Mouse (Mus musculus) brain, adult 10 weeks (tissue): ENCODE results near the gene Ppig. TPM values are rescaled to one million over a fixed set of nuclear protein-coding genes. Genes with fewer than 3 reads are reported as not detected.

ENCODE experiments used
- polyA plus RNA-seq: library from polyadenylated mRNA; stranded (reverse); fragments of 350-450 nt; fragmentation: Illumina TruSeq; extraction: RNeasy Lipid Tissue Mini Kit (QIAGEN cat#74804); gene quantifications from one replicate; pipeline ENCODE4 v1.2.3, GENCODE M21; 2015; ENCODE audit warnings: low read depth, low replicate concordance

The Ppig gene
- polyA plus RNA-seq = 36.6 TPM

DNA sequence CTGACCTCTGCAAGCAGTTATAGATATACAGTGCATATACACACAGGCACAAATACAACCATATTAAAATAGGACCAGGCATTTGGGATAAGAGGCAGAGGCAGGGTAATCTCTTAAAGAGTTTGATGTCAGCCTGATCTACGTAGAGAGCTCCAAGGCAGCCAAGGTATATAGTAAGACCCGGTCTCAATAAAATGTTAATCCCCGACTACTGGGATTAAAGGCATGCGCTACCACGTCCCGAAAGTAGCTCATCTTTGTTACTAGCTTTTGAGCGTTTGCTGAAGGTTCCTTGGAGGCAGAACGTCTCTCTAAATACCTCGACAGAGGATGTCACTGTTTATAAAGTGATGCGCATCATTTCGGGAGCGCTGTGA, at the start of gene Ppig:
Gene Ppig (plus strand): TSS at position 273 of the 377 bp plus-strand sequence.

DNA sequence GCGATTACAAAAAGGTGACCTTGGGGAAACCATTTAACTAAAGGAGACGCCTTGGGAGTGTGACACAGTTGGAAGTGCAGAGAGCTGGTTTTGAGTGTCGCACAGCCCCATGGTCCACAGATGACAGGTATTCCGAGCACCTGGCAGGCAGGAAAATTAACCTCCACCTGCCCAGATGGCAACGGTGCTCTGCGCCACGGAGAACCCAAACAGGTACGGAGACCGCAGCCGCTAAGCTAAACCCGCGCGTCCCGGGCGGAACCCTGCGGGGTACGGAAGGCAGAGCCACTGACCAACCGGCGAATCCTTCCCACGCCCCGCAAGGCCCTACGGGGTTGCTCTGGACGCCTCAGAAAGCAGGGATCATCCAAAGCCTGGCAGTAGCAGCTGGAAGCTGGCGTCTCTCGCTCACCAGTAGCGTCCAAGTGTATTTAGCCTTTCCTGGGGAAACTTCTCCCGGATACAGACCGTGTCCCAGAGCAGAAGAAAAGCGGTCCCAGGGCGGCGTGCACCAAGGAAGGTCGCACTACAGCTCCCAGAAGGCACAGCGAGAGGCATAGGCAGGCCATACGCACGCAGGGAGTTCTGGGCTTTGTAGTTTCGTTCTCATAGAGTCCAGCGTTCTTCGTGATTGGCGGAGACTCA, 9.2 kb upstream of the Ppig start, which contains the start of gene Fastkd1:
Gene Fastkd1 (minus strand): TSS at position 536 of the 645 bp plus-strand sequence.

GRCm38 (mm10) chr2:69789429-69790069, 67.2 kb downstream of the Ppig start, which contains the start of the genes Ccdc173 and Phospho2:
TSS of gene Ccdc173 (minus strand) at chr2:69789575.
TSS of gene Phospho2 (plus strand) at chr2:69789623.

Other genes with a start within 250 kb of the Ppig start
- gene Lrp2, start 136.5 kb upstream of the Ppig start, polyA plus RNA-seq = 0.18 TPM
- gene Bbs5, start 75.4 kb upstream of the Ppig start, polyA plus RNA-seq = 33.0 TPM
- gene Klhl41, start 52.4 kb upstream of the Ppig start, polyA plus RNA-seq = 0.34 TPM
- 15.0 TPM for gene Fastkd1, start 9.0 kb upstream of the Ppig start, polyA plus RNA-seq
- gene Ccdc173, start 67.0 kb downstream of the Ppig start, polyA plus RNA-seq = 2.7 TPM
- gene Phospho2, start 67.1 kb downstream of the Ppig start, polyA plus RNA-seq = 36.4 TPM
- gene Klhl23, start 99.4 kb downstream of the Ppig start, polyA plus RNA-seq = 41.6 TPM
- 141 TPM for gene Ssb, start 139.0 kb downstream of the Ppig start, polyA plus RNA-seq
- gene Mettl5, start 163.1 kb downstream of the Ppig start, polyA plus RNA-seq = 28.7 TPM
- gene Ubr3, start 174.7 kb downstream of the Ppig start, polyA plus RNA-seq = 68.4 TPM